Mouse (Mus musculus) heart, embryonic 14.5 days (tissue): Measurements from ENCODE around the gene Slc26a3. TPM values are rescaled to one million over a fixed set of nuclear protein-coding genes. Genes with fewer than 3 reads are reported as not detected.
"Not testable (repeated sequence)": the region's sequence is repeated elsewhere in the genome, so short reads cannot be mapped to it uniquely, and the experiment has no call there.

Experiments
- ATAC-seq: fragments of 200-750 bp; cut with Nextera tagmentation; 2 replicates; pipeline ENCODE4 v1.8.0; 2017; ENCODE audit warnings: low read depth, moderate TSS enrichment; ENCODE audit not compliant: insufficient number of reproducible peaks, insufficient read depth, low FRiP score
- H3K27ac ChIP-seq, 2 experiments: fragments of 200-500 bp in 1 of 2; fragments of 300-500 bp in 1 of 2; sonication (generic) in 1 of 2; replicated peaks in 1 of 2; 2 replicates each; pipeline ENCODE4 v1.5.1; 2012 to 2014; ENCODE audit warnings: low read depth in 2 of 2, low read length in 2 of 2, control low read depth in 1 of 2, mild to moderate bottlenecking in 1 of 2, mixed read lengths in 1 of 2; ENCODE audit not compliant: control insufficient read depth in 1 of 2, insufficient read depth in 1 of 2
- H3K27me3 ChIP-seq: fragments of 300-500 bp; sonication (generic); 2 replicates; pipeline ENCODE4 v1.6.1; 2014; ENCODE audit warnings: mild to moderate bottlenecking, low read length, control low read depth; ENCODE audit not compliant: control insufficient read depth, insufficient read depth
- H3K36me3 ChIP-seq: fragments of 300-500 bp; sonication (generic); 2 replicates; pipeline ENCODE4 v1.6.1; 2014; ENCODE audit warnings: mild to moderate bottlenecking, control low read depth, low read length, mixed read lengths; ENCODE audit not compliant: control insufficient read depth, insufficient read depth
- H3K4me1 ChIP-seq, 2 experiments: fragments of 200-500 bp in 1 of 2; fragments of 300-500 bp in 1 of 2; sonication (generic) in 1 of 2; 2 replicates each; pipeline ENCODE4 v1.6.1; 2012 to 2014; ENCODE audit warnings: low read length in 2 of 2, control low read depth in 1 of 2, mixed read lengths in 1 of 2; ENCODE audit not compliant: control insufficient read depth in 2 of 2, insufficient read depth in 2 of 2
- H3K4me2 ChIP-seq: fragments of 300-500 bp; sonication (generic); 2 replicates; pipeline ENCODE4 v1.6.1; 2014; ENCODE audit warnings: mild to moderate bottlenecking, low read length
- H3K4me3 ChIP-seq, 2 experiments: fragments of 200-500 bp in 1 of 2; fragments of 300-500 bp in 1 of 2; sonication (generic) in 1 of 2; 2 replicates each; pipeline ENCODE4 v1.5.1; 2012 to 2014; ENCODE audit warnings: low read length in 2 of 2, mild to moderate bottlenecking in 2 of 2, control low read depth in 1 of 2, low read depth in 1 of 2, moderate library complexity in 1 of 2; ENCODE audit not compliant: control insufficient read depth in 1 of 2, insufficient read depth in 1 of 2
- H3K9ac ChIP-seq: fragments of 300-500 bp; sonication (generic); 2 replicates; pipeline ENCODE4 v1.6.1; 2014; ENCODE audit warnings: mild to moderate bottlenecking, low read length
- H3K9me3 ChIP-seq: fragments of 300-500 bp; sonication (generic); 2 replicates; pipeline ENCODE4 v1.6.1; 2016; ENCODE audit warnings: low read length, control low read depth; ENCODE audit not compliant: control insufficient read depth
- WGBS: fragments of 180-500 bp; shearing (Covaris S2); extraction: QIAGEN DNeasy Blood & Tissue Kit; methylation state at CpG from one replicate; pipeline ENCODE4 v1.1.7; 2014; 5-methylcytosine and 5-hydroxymethylcytosine counted together
- polyA plus RNA-seq: library from polyadenylated mRNA; unstranded; fragments of >200 nt; fragmentation: Nextera tagmentation; extraction: Ambion mirVana; gene quantifications from 2 replicates; pipeline ENCODE4 v1.2.1, GENCODE M21; 2014

Gene Slc26a3
- polyA plus RNA-seq, 1 experiment from 2014 or later: 0.35 TPM

DNA sequence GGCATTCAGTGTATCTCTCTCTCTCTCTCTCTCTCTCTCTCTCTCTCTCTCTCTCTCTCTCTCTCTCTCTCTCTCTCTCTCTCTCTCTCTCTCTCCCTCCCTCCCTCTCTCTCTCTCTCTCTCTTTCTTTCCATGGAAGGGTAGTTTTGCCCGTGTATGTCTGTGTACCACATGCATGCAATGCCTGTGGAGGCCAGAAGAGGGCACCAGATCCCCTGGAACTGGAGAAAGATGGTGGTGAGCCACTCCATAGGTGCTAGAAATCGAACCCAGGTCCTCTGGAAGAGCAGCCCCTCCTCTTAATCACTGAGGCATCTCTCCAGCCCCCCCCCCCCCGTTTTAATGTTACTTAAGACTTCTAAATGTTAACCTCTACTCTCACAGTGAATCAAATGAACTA, 69.6 kb downstream of the Slc26a3 start:
- H3K27ac ChIP-seq, H3K9me3 ChIP-seq, H3K4me2 ChIP-seq, H3K36me3 ChIP-seq, H3K4me3 ChIP-seq, H3K4me1 ChIP-seq, ATAC-seq, H3K27me3 ChIP-seq, H3K9ac ChIP-seq: not testable (repeated sequence)
- 42% methylated on average over 3 of the region's 3 CpGs for WGBS

DNA sequence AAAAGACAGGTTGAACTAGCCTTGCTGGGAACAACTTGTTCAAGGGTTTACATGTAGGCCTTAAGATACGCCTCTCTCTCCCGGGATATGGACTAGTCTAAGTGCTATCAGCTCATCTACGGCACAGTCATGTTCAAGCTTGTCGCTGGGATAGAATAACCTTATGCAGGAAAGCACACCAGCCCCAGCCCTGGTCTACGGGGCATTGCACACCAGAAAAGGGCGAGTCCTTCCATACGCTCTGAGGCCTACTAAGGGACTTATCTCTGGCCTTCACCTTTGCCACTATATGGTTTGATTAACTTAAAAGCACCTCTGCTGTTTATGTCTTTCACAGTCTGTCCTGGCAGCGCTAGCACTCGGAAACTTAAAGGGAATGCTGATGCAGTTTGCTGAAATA, 70.7 kb downstream of the Slc26a3 start:
- Histone ChIP-seq H3K4me3 (no peak overlapping the region), H3K4me2 (no peak overlapping the region), H3K36me3 (no peaks in the 10 kb centered on the region), H3K9ac (no peak overlapping the region), H3K4me1 (no peaks in the 10 kb centered on the region; a peak in 1 of 4 replicates), H3K27ac (no peak overlapping the region), H3K27me3 (no peaks in the 10 kb centered on the region), H3K9me3 (no peaks in the 10 kb centered on the region)
- no peak for ATAC-seq
- WGBS: 90% methylated on average over 9 of the region's 9 CpGs

DNA sequence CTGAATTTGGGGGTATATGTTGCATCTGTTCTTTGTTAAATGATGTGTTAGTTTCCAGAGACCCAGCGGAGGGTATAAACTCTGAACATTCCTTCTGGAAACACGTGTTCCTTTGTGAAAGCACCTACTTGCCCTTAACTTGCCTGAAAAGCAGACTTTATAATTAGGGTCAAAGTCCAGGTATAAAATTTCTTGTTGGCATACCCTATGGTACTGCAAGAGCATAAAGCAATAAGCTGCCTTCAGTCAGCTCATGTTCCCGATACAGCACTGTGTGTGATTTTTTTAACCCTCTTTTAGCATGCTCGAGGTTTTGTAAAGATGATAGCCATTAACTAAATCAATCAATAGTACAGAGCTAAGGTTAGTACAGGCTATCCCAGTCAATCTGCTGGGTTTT, 71.9 kb downstream of the Slc26a3 start:
- Histone ChIP-seq H3K36me3 (no peaks in the 10 kb centered on the region), H3K9ac (no peak overlapping the region), H3K4me3 (no peak overlapping the region), H3K27me3 (no peaks in the 10 kb centered on the region), H3K27ac (no peak overlapping the region), H3K4me2 (no peak overlapping the region), H3K4me1 (no peaks in the 10 kb centered on the region; a peak in 1 of 4 replicates), H3K9me3 (no peaks in the 10 kb centered on the region)
- no peak for ATAC-seq
- 74% methylated on average over 4 of the region's 4 CpGs for WGBS

DNA sequence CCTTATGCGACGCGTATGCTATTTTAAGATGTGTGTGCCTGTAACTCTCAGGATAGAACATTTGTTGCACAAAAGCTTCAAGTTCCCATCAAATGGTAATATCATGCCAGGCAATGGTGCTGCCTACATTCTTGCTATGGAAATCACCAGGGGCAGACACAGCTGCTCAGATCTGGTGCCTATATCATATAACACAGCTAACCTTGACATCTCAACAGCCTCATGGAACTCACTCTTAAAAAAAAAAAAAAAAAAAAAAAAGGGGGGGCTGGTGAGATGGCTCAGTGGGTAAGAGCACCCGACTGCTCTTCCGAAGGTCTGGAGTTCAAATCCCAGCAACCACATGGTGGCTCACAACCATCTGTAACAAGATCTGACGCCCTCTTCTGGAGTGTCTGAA, 87.5 kb downstream of the Slc26a3 start:
- not testable (repeated sequence) for H3K36me3 ChIP-seq, H3K4me3 ChIP-seq, H3K4me2 ChIP-seq, ATAC-seq, H3K4me1 ChIP-seq, H3K27ac ChIP-seq, H3K27me3 ChIP-seq, H3K9me3 ChIP-seq, H3K9ac ChIP-seq
- 88% methylated on average over 6 of the region's 6 CpGs for WGBS

DNA sequence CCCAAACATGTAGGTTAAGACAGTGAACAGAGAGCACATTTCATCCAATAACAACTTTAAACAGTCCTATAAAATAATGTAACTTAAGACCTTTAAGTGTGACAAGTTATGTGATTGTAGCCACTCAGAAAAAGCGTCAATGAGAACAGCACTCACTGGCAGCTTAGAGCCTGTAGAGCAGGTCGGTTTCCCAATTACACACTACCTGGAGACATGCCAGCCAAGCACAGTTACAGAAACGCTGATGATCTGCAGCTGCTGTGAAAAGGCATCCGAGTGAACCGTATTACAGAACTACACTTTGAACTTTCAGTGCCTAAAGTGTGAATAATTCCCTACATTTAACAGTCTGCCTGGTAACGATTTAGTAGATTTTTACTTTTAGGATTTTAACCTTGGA, 95.8 kb downstream of the Slc26a3 start:
- ATAC-seq: no peak
- no peak overlapping the region for H3K4me3 ChIP-seq
- H3K4me1 ChIP-seq: no peaks in the 10 kb centered on the region
- H3K27ac ChIP-seq: no peak overlapping the region
- peaks cover 56% of the 10 kb centered on the region for H3K36me3 ChIP-seq
- no peaks in the 10 kb centered on the region for H3K9me3 ChIP-seq
- H3K4me2 ChIP-seq: no peak overlapping the region
- no peaks in the 10 kb centered on the region for H3K27me3 ChIP-seq
- no peak overlapping the region for H3K9ac ChIP-seq
- 62% methylated on average over 6 of the region's 6 CpGs for WGBS

DNA sequence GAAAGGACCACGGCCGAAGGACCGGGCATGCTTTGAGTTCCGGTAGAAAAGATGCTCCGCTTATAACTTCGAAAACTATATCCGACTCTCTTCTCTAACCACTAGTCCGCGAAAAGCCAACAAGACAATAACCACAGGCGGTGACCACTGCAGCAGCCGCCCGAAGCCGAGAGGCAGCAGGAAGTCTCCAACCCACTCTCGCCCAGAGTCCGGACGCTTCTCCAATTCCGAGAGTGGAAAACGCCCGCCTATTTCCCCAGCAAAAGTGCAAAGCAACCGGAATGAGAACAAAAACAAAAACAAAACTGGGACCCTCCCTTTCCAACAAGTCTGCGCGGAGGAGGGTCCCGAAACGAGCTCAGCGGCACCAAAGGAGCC, 108.3 kb downstream of the Slc26a3 start:
- no peaks in the 10 kb centered on the region for H3K27me3 ChIP-seq
- peak overlapping the region; percentile 93 for H3K4me2 ChIP-seq
- peaks cover 5 to 9% of the 10 kb centered on the region in 2 experiments; a peak in 2 of 4 replicates for H3K4me1 ChIP-seq
- peak overlapping the region; percentile 87 for H3K9ac ChIP-seq
- peak overlapping the region; percentile 89 for H3K4me3 ChIP-seq
- peaks cover 7% of the 10 kb centered on the region for H3K36me3 ChIP-seq
- no peaks in the 10 kb centered on the region for H3K9me3 ChIP-seq
- no peak for ATAC-seq
- peak overlapping the region; percentile 3 to 87; a peak in 3 of 4 replicates for H3K27ac ChIP-seq
- 1% methylated on average over 25 of the region's 25 CpGs for WGBS

DNA sequence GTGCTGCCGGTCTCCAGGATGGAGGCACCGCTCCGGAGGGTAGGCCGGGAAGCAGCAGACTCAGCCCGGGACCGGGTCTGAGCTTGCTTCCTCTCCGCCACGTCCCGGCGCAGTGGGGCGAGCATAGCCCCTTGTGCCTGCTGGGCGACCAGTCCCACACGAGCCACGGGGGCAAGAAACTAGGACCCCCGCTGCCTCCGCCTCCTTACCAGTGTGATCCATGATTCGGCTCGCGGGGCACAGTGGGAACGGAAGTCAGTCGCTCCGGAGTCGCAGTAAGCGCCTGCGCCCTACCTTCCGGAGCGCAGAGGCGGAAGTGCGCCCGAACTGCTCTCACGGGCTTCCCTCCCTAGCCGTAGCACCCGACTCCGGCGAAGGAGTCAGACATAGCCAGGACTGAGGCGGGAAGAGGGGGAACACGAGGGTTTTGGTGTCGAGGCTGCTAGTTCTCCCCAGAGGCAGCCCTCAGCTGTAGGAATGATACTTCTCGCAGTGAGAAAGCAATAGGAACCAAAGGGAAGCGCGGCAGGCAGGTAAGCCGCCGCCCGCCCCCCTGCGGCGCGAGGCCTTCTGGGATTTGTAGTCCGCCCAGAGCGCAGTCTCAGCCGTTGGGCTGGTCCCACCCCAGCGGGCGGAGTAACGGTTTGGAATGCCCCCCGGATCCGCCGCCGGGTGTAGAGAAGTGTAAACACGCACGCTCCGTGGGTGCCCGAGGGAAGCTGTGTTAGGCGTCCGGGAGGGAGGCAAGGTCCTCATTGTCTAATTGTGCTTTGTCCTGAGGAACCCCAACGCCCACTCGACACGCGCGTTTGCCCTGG, 108.9 kb downstream of the Slc26a3 start, which contains the start of gene Cbll1:
Gene Cbll1, minus strand, starts transcription at position 303 of the 818 bp plus-strand sequence.
- Histone ChIP-seq H3K27me3 (no peaks in the 10 kb centered on the region), H3K27ac (peak within 1 kb of the TSS; percentile 82 to 87), H3K4me1 (peaks cover 5 to 9% of the 10 kb centered on the region in 2 experiments; a peak in 2 of 4 replicates), H3K9me3 (no peaks in the 10 kb centered on the region), H3K4me3 (peak within 1 kb of the TSS; percentile 89), H3K4me2 (peak within 1 kb of the TSS; percentile 93), H3K36me3 (peaks cover under 1% of the 10 kb centered on the region), H3K9ac (peak within 1 kb of the TSS; percentile 87)
- WGBS: under 1% methylated on average over 65 of the region's 68 CpGs
- ATAC-seq: peak; percentile 97
